In genomic region chr15:93204861-93205260, GRCm38 (mm10) we compare ENCODE assay signal across 12 mouse cellular contexts.
"Had no signal": no experiment of that assay in that cellular context is flagged by ENCODE, and none has a peak within 500 bp of the region (broad histone marks: within the 10 kb centered on the region; RNA-seq: fewer than 3 reads in every experiment).

No protein-coding gene starts in this region.

- DNase-seq: retina, postnatal 1 day; right cerebral cortex, adult 18-20 months; right cerebral cortex, postnatal 14 days; right cerebral cortex, postnatal 25 days; right cerebral cortex, postnatal 4 days; spleen, adult 18-20 months; thymus, adult 18-20 months; thymus, adult 2 months; thymus, postnatal 14 days; thymus, postnatal 25 days; thymus, postnatal 36 days; thymus, postnatal 4 days had no signal
